Mouse (Mus musculus) forebrain, embryonic 14.5 days (tissue): Measurements from ENCODE around the gene 8030411F24Rik. TPM values are rescaled to one million over a fixed set of nuclear protein-coding genes. Genes with fewer than 3 reads are reported as not detected.

Experiments used
- ATAC-seq: fragments of 200-750 bp; cut with Nextera tagmentation; 2 replicates; pipeline ENCODE4 v1.8.0; 2017; ENCODE audit warnings: mild to moderate bottlenecking, moderate library complexity
- DNase-seq: peaks from one replicate; pipeline ENCODE4 v3.0.0-alpha.2; 2015; ENCODE audit warnings: low spot score
- H3K27ac ChIP-seq: fragments of 300-500 bp; sonication (generic); 2 replicates; pipeline ENCODE4 v1.5.1; 2014; ENCODE audit warnings: low read depth, mild to moderate bottlenecking, control low read depth, low read length, moderate library complexity
- H3K27me3 ChIP-seq: fragments of 300-500 bp; sonication (generic); replicated peaks from 2 replicates; pipeline ENCODE4 v1.6.1; 2014; ENCODE audit warnings: low read length, control low read depth, mixed read lengths; ENCODE audit not compliant: control insufficient read depth, insufficient read depth
- H3K36me3 ChIP-seq: fragments of 300-500 bp; sonication (generic); 2 replicates; pipeline ENCODE4 v1.6.1; 2014; ENCODE audit warnings: low read length, control low read depth; ENCODE audit not compliant: control insufficient read depth, insufficient read depth
- H3K4me1 ChIP-seq: fragments of 300-500 bp; sonication (generic); 2 replicates; pipeline ENCODE4 v1.6.1; 2014; ENCODE audit warnings: antibody characterized with exemption, low read length, control low read depth; ENCODE audit not compliant: control insufficient read depth, insufficient read depth
- H3K4me2 ChIP-seq: fragments of 300-500 bp; sonication (generic); 2 replicates; pipeline ENCODE4 v1.6.1; 2014; ENCODE audit warnings: mild to moderate bottlenecking, control low read depth, low read length
- H3K4me3 ChIP-seq: fragments of 300-500 bp; sonication (generic); 2 replicates; pipeline ENCODE4 v1.5.1; 2014; ENCODE audit warnings: low read depth, low read length, control low read depth
- H3K9ac ChIP-seq: fragments of 300-500 bp; sonication (generic); 2 replicates; pipeline ENCODE4 v1.6.1; 2014; ENCODE audit warnings: mild to moderate bottlenecking, low read length, control low read depth, moderate library complexity
- H3K9me3 ChIP-seq: fragments of 300-500 bp; sonication (generic); replicated peaks from 2 replicates; pipeline ENCODE4 v1.6.1; 2016; ENCODE audit warnings: low read length, control low read depth, mixed read lengths; ENCODE audit not compliant: control insufficient read depth
- WGBS: fragments of 180-500 bp; shearing (Covaris S2); extraction: QIAGEN DNeasy Blood & Tissue Kit; methylation state at CpG from one replicate; pipeline ENCODE4 v1.1.7; 2014; 5-methylcytosine and 5-hydroxymethylcytosine counted together
- polyA plus RNA-seq: library from polyadenylated mRNA; unstranded; fragments of >200 nt; fragmentation: Nextera tagmentation; extraction: Ambion mirVana; gene quantifications from 2 replicates; pipeline ENCODE4 v1.2.1, GENCODE M21; 2014

8030411F24Rik gene
- polyA plus RNA-seq, result not detected in 2 replicates

- Histone ChIP-seq H3K9me3 (no peaks in the 10 kb centered on the region), H3K9ac (no peak within 1 kb of the TSS), H3K4me1 (no peaks in the 10 kb centered on the region), H3K27ac (no peak within 1 kb of the TSS), H3K36me3 (no peaks in the 10 kb centered on the region), H3K4me2 (no peak within 1 kb of the TSS), H3K4me3 (no peak within 1 kb of the TSS), H3K27me3 (no peaks in the 10 kb centered on the region)
- DNase-seq (no peak), ATAC-seq (no peak)
- 21% methylated on average over 1 of the region's 1 CpGs for WGBS
Measured at GRCm38 (mm10) chr2:148781709-148782108, at the start of gene 8030411F24Rik. 8030411F24Rik (plus strand) TSS chr2:148782009.

GRCm38 (mm10) chr2:148732327-148733000, 49.3 kb upstream of the 8030411F24Rik start, which contains the start of gene Napb:
Napb (minus strand) TSS chr2:148732467.
- WGBS, result 7% methylated on average over 18 of the region's 18 CpGs
- no peak within 1 kb of the TSS; the same call in 1 of the 2 replicates for H3K27ac ChIP-seq
- no peaks in the 10 kb centered on the region for H3K27me3 ChIP-seq
- H3K4me2 ChIP-seq, result peak within 1 kb of the TSS; percentile 86
- H3K4me3 ChIP-seq, result peak within 1 kb of the TSS; percentile 67
- H3K4me1 ChIP-seq, result peaks cover 6% of the 10 kb centered on the region; the same call in 1 of the 2 replicates
- H3K9me3 ChIP-seq, result no peaks in the 10 kb centered on the region
- ATAC-seq (peak; percentile 100), DNase-seq (peak; percentile 98)
- peak within 1 kb of the TSS; percentile 85 for H3K9ac ChIP-seq
- no peaks in the 10 kb centered on the region for H3K36me3 ChIP-seq

GRCm38 (mm10) chr2:148743001-148743400, 38.8 kb upstream of the 8030411F24Rik start:
- Histone ChIP-seq H3K9ac (no peak overlapping the region), H3K4me1 (peaks cover 3% of the 10 kb centered on the region; the same call in 1 of the 2 replicates), H3K9me3 (no peaks in the 10 kb centered on the region), H3K36me3 (no peaks in the 10 kb centered on the region), H3K27ac (no peak overlapping the region), H3K27me3 (no peaks in the 10 kb centered on the region), H3K4me2 (no peak overlapping the region), H3K4me3 (no peak overlapping the region)
- peak; percentile 60; the same call in 1 of the 2 replicates for ATAC-seq
- DNase-seq, result peak; percentile 58
- WGBS, result 61% methylated on average over 3 of the region's 3 CpGs

GRCm38 (mm10) chr2:148743846-148744407, 37.9 kb upstream of the 8030411F24Rik start:
- Histone ChIP-seq H3K27ac (no peak overlapping the region), H3K9ac (no peak overlapping the region), H3K4me3 (no peak overlapping the region), H3K27me3 (no peaks in the 10 kb centered on the region), H3K36me3 (no peaks in the 10 kb centered on the region), H3K4me1 (peaks cover 3% of the 10 kb centered on the region; the same call in 1 of the 2 replicates), H3K9me3 (no peaks in the 10 kb centered on the region), H3K4me2 (no peak overlapping the region)
- 85% methylated on average over 3 of the region's 3 CpGs for WGBS
- no peak for ATAC-seq
- no peak for DNase-seq

GRCm38 (mm10) chr2:148750058-148750457, 31.8 kb upstream of the 8030411F24Rik start, which contains the start of gene Cstl1:
Cstl1 (plus strand) TSS chr2:148750358.
- no peaks in the 10 kb centered on the region for H3K27me3 ChIP-seq
- H3K9me3 ChIP-seq, result no peaks in the 10 kb centered on the region
- no peaks in the 10 kb centered on the region for H3K4me1 ChIP-seq
- H3K27ac ChIP-seq, result no peak within 1 kb of the TSS
- H3K4me3 ChIP-seq, result no peak within 1 kb of the TSS
- no peak for DNase-seq
- H3K36me3 ChIP-seq, result no peaks in the 10 kb centered on the region
- H3K4me2 ChIP-seq, result no peak within 1 kb of the TSS
- ATAC-seq, result no peak
- H3K9ac ChIP-seq, result no peak within 1 kb of the TSS
- 80% methylated on average over 1 of the region's 1 CpGs for WGBS

- no peaks in the 10 kb centered on the region for H3K36me3 ChIP-seq
- H3K4me1 ChIP-seq, result no peaks in the 10 kb centered on the region
- H3K9me3 ChIP-seq, result no peaks in the 10 kb centered on the region
- no peak overlapping the region for H3K27ac ChIP-seq
- 19% methylated on average over 15 of the region's 15 CpGs for WGBS
- H3K9ac ChIP-seq, result no peak overlapping the region
- peak; percentile 96 for DNase-seq
- H3K27me3 ChIP-seq, result no peaks in the 10 kb centered on the region
- peak; percentile 94 for ATAC-seq
- peak overlapping the region; percentile 16 for H3K4me3 ChIP-seq
- H3K4me2 ChIP-seq, result peak overlapping the region; percentile 42
Measured at GRCm38 (mm10) chr2:148751893-148752813, 29.7 kb upstream of the 8030411F24Rik start.

GRCm38 (mm10) chr2:148754310-148754846, 27.4 kb upstream of the 8030411F24Rik start:
- no peak overlapping the region for H3K4me3 ChIP-seq
- H3K9me3 ChIP-seq, result no peaks in the 10 kb centered on the region
- no peaks in the 10 kb centered on the region for H3K27me3 ChIP-seq
- ATAC-seq, result no peak
- no peaks in the 10 kb centered on the region for H3K36me3 ChIP-seq
- no peak overlapping the region for H3K9ac ChIP-seq
- no peak for DNase-seq
- no peak overlapping the region for H3K4me2 ChIP-seq
- H3K4me1 ChIP-seq, result no peaks in the 10 kb centered on the region
- WGBS, result 81% methylated on average over 1 of the region's 1 CpGs
- no peak overlapping the region for H3K27ac ChIP-seq

GRCm38 (mm10) chr2:148763648-148764388, 18.0 kb upstream of the 8030411F24Rik start:
- Histone ChIP-seq H3K36me3 (no peaks in the 10 kb centered on the region), H3K27ac (no peak overlapping the region), H3K27me3 (no peaks in the 10 kb centered on the region), H3K9me3 (no peaks in the 10 kb centered on the region), H3K4me1 (no peaks in the 10 kb centered on the region), H3K9ac (no peak overlapping the region), H3K4me3 (no peak overlapping the region), H3K4me2 (no peak overlapping the region)
- WGBS, result 80% methylated on average over 1 of the region's 1 CpGs
- DNase-seq, result no peak
- ATAC-seq, result no peak
